Mouse (Mus musculus): Measurements from ENCODE around the gene Btn1a1. TPM values are rescaled to one million over a fixed set of nuclear protein-coding genes. Genes with fewer than 3 reads are reported as not detected.

Gene Btn1a1
- polyA plus RNA-seq, 1 experiment from 2014 or later, result 0.10 TPM

DNA sequence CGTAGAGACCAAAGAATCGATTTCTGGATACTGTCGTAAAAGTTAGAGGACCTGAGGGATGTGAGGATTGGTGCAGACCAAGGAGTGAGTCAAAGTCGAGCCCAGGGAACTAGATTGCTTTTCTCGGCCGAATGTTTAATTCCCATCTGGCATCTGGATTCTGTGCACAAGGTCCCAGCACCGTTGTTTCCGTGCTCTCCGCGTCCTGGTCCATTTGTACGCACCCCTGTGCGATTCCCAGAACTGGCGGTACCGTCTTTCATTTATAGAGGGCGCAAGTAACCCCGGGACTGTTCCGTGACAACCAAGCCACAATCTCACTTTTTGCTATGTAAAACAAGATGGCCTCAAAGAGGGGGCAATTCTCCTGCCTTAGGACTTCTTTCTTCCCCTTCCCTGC is 35.0 kb downstream of the Btn1a1 start:
- Histone ChIP-seq H3K9me3 (no peaks in the 10 kb centered on the region), H3K27ac (peak overlapping the region; percentile 95), H3K9ac (replicated peaks) (peak overlapping the region; percentile 59), H3K4me3 (replicated peaks) (peak overlapping the region; percentile 51), H3K4me2 (peak overlapping the region; percentile 58), H3K4me1 (replicated peaks) (peaks cover 19% of the 10 kb centered on the region), H3K27me3 (no peaks in the 10 kb centered on the region), H3K36me3 (no peaks in the 10 kb centered on the region)
- ATAC-seq (ENCODE audit: insufficient number of reproducible peaks, insufficient read depth, low FRiP score, low TSS enrichment, low read depth), result peak; percentile 32; the same call in 1 of the 2 replicates
- WGBS, result 0% methylated on average over 17 of the region's 17 CpGs

DNA sequence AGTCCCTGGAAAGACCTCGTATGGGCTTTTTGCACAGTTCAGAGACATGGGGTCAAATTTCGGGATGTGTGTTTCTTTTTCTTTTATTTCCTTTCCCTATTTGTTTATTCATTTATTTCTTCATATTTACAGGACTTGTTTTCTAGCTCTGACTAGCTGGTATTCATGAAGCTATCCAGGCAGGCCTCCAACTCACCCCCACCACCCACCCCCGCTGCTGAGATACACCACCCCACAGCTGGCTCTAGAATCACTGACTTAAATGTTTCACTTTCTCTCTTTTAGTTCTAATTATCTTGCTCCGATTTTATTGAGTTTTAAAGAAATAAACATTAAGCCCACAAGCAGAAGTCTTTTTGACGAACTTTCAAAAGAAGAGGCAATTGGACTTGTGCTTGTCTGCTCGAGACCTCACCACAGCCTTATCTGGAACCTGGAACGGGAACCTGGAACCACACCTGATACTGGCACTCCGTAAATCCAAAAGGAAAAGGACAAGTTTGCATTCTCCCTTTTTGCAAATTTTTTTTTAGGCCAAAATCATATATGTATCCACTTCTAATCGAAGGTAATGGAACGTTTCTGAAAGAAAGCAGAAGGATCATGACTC is 35.8 kb downstream of the Btn1a1 start:
- Histone ChIP-seq H3K9ac (replicated peaks) (peak overlapping the region; percentile 59), H3K27me3 (no peaks in the 10 kb centered on the region), H3K36me3 (no peaks in the 10 kb centered on the region), H3K4me1 (replicated peaks) (peaks cover 22% of the 10 kb centered on the region), H3K4me3 (replicated peaks) (peak overlapping the region; percentile 51), H3K9me3 (no peaks in the 10 kb centered on the region), H3K27ac (peak overlapping the region; percentile 95; the same call in 1 of the 2 replicates), H3K4me2 (peak overlapping the region; percentile 58)
- no peak for ATAC-seq (ENCODE audit: insufficient number of reproducible peaks, insufficient read depth, low FRiP score, low TSS enrichment, low read depth)
- 41% methylated on average over 10 of the region's 10 CpGs for whole genome bisulfite sequencing

DNA sequence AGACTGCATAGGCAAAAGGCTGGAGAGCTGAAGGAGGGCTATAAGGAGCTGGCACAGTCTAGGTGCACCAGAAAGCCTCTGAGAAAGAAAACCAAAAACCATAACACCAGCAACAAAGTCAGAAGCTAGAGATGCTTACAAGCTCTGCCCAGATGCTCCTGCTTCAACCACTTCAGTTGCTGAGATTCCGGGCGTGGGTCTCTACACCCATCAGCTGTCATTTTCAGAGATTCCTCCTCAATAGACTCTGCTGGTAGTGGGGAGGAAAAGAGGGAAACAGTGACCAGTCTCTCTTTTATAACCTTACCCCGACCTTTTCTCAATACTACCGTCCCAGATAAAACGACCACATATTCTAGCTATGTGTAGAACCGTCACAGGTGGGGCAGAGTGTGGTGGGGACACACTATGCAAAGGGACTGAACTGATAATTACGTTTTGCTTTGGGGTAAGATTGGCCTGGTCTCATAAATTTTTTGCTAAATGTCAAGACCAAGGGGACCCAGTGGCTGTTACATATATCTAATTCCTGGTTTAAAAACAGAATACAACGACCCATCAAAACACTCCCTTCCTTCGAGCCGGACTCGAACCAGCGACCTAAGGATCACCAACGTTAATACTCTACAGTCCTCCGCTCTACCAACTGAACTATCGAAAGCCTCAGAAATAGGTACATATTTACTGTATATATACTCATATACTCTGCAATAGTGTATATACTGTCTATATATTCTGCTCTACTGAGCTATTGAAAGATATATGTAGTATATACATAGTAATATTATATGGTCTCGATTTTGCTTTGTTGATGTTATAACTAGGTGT is 37.3 kb downstream of the Btn1a1 start:
- WGBS, result 60% methylated on average over 16 of the region's 16 CpGs
- no peak for ATAC-seq (ENCODE audit: insufficient number of reproducible peaks, insufficient read depth, low FRiP score, low TSS enrichment, low read depth)
- no peaks in the 10 kb centered on the region for H3K36me3 ChIP-seq

DNA sequence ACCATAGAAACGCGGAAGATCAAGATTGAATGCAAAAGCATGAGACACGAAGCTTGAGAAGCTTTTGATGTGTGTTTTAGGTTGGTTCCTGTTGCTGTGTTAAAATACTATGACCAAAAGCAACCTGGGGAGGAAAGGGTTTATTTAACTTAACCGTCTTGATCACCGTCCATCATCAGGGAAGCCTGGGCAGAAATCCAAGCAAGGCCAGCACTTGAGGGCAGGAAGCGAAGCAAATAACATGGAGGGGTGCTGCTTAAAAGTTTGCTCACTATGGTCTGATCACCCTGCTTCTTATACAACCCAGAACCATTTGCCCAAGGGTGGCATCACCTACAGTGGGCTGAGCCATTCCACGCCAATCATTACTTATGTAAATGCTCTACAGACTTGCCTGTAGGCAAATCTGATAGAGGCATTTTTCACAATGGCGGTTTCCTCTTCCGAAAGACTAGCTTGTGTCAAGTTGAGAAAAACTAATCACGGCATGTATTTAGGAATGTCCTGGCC is 38.2 kb downstream of the Btn1a1 start:
- Histone ChIP-seq H3K4me3 (replicated peaks) (no peak overlapping the region), H3K27ac (no peak overlapping the region), H3K36me3 (peaks cover under 1% of the 10 kb centered on the region; the same call in 1 of the 2 replicates), H3K27me3 (no peaks in the 10 kb centered on the region), H3K4me1 (replicated peaks) (peaks cover 25% of the 10 kb centered on the region), H3K9me3 (no peaks in the 10 kb centered on the region), H3K4me2 (no peak overlapping the region), H3K9ac (replicated peaks) (no peak overlapping the region)
- no peak for ATAC-seq (ENCODE audit: insufficient number of reproducible peaks, insufficient read depth, low FRiP score, low TSS enrichment, low read depth)
- WGBS, result 73% methylated on average over 10 of the region's 10 CpGs

More for the DNA sequence above, 37.3 kb downstream of the Btn1a1 start:
- Histone ChIP-seq H3K4me1 (replicated peaks) (peaks cover 19% of the 10 kb centered on the region), H3K4me3 (replicated peaks) (no peak overlapping the region), H3K27me3 (no peaks in the 10 kb centered on the region), H3K4me2 (no peak overlapping the region), H3K27ac (0 out of 2 replicates have a peak overlapping the region, but pooled peaks have one; percentile 29), H3K9ac (replicated peaks) (no peak overlapping the region), H3K9me3 (no peaks in the 10 kb centered on the region)

DNA sequence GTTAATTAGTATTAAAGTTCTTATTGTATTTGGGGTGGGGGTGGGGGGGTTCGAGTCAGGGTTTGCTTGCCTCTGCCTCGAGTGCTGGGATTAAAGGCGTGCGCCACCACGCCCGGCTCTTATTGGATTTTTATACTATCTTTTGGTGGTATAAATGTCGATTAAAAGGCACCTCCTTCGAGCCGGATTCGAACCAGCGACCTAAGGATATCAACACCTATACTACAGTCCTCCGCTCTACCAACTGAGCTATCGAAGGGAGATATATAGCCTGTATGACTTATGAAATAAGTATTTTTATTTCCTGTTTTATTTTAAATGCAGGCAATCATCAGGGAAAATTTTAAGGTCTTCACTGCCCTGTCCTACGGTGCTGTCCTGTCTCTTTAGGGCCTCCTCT is 38.8 kb downstream of the Btn1a1 start:
- WGBS, result 14% methylated on average over 14 of the region's 14 CpGs
- Histone ChIP-seq H3K27me3 (no peaks in the 10 kb centered on the region), H3K4me2 (no peak overlapping the region), H3K36me3 (peaks cover 6% of the 10 kb centered on the region), H3K9me3 (no peaks in the 10 kb centered on the region), H3K4me3 (replicated peaks) (no peak overlapping the region), H3K27ac (no peak overlapping the region), H3K9ac (replicated peaks) (no peak overlapping the region), H3K4me1 (replicated peaks) (peaks cover 27% of the 10 kb centered on the region)
- no peak for ATAC-seq (ENCODE audit: insufficient number of reproducible peaks, insufficient read depth, low FRiP score, low TSS enrichment, low read depth)

DNA sequence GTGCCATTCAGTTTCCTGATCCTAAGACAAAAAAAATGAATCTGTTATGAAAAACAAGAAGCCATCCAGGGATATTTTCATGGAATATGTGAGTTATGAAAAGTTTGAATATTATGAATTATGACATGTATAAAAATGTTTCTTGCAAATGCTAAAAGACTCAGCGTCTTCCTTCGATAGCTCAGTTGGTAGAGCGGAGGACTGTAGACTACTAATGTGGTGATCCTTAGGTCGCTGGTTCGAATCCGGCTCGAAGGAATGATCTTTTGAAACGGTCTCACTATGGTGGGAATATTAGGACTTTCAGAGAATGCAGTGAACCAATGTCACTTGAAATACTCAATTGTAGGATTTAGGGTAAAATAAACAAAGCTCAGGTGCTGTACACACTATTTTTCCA is 39.4 kb downstream of the Btn1a1 start:
- Histone ChIP-seq H3K4me1 (replicated peaks) (peaks cover 27% of the 10 kb centered on the region), H3K9me3 (no peaks in the 10 kb centered on the region), H3K27me3 (no peaks in the 10 kb centered on the region), H3K27ac (no peak overlapping the region), H3K4me3 (replicated peaks) (no peak overlapping the region), H3K9ac (replicated peaks) (no peak overlapping the region), H3K4me2 (no peak overlapping the region), H3K36me3 (peaks cover 12% of the 10 kb centered on the region)
- WGBS, result 7% methylated on average over 8 of the region's 8 CpGs
- no peak for ATAC-seq (ENCODE audit: insufficient number of reproducible peaks, insufficient read depth, low FRiP score, low TSS enrichment, low read depth)

DNA sequence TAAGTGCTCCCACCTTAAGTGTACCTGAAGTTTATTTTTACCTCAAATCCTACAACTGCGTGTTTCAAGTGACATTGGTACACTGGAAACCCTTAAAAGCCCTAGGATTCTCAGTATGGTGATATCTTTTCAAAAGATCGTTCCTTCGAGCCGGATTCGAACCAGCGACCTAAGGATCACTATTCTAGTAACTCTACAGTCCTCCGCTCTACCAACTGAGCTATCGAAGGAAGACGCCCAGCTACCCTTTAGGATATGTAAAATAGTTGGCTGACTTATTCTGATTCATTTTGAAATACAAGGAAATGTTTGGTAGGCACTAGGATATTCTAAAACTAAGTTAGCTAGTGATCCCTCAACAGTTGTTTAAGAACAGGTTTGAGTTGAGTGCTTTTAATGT is 40.2 kb downstream of the Btn1a1 start:
- no peak for ATAC-seq (ENCODE audit: insufficient number of reproducible peaks, insufficient read depth, low FRiP score, low TSS enrichment, low read depth)
- H3K27ac ChIP-seq, result no peak overlapping the region
- H3K36me3 ChIP-seq, result peaks cover 20% of the 10 kb centered on the region
- H3K27me3 ChIP-seq, result no peaks in the 10 kb centered on the region
- H3K4me1 ChIP-seq (replicated peaks), result peaks cover 27% of the 10 kb centered on the region
- H3K9me3 ChIP-seq, result no peaks in the 10 kb centered on the region
- peak overlapping the region; percentile 85 for H3K4me2 ChIP-seq
- WGBS, result 2% methylated on average over 9 of the region's 9 CpGs
- H3K9ac ChIP-seq (replicated peaks), result no peak overlapping the region
- H3K4me3 ChIP-seq (replicated peaks), result no peak overlapping the region

DNA sequence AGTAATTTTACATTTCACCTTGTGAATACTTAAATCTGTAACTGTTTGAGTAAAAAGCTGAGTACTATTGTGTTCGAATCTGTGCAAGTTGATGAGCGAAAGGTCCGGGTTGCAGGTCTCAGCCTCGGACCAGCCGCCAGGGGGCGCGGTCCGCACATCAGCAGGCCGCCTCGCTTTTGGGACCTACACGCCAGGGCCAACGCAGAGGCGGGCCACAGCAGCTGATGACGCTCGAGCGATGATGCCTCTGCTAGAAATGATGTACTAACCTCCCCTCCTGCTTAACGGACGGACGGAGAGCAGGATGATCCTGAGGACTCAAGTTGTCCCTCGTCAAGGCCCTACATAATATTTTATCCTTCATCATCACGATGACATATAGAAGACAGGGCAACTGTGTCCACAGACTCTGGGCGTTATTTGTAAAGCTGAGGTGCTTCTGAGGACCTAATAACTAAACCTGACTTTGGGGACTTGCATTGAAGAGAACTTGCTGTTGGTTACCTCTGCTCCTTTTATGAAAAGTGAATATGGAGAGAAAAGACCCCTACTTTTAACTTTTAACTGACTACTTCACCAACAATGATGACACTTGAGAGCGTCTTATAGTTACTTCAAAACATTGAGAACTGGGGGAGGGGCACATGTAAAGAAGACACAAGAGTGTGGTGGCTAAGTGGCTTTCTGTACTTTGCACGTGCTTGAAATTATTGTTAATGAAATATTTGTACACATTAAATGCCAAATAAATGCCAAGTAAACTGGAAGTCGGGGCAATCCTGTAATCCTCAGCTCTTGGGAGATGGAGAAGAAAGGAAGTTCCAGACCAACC is 41.0 kb downstream of the Btn1a1 start:
- peak overlapping the region; percentile 36 for H3K4me3 ChIP-seq (replicated peaks)
- 2% methylated on average over 25 of the region's 25 CpGs for WGBS
- H3K4me2 ChIP-seq, result peak overlapping the region; percentile 85
- peaks cover 28% of the 10 kb centered on the region for H3K36me3 ChIP-seq
- ATAC-seq (ENCODE audit: insufficient number of reproducible peaks, insufficient read depth, low FRiP score, low TSS enrichment, low read depth), result peak; percentile 72
- no peaks in the 10 kb centered on the region for H3K9me3 ChIP-seq
- H3K27me3 ChIP-seq, result no peaks in the 10 kb centered on the region
- H3K27ac ChIP-seq, result peak overlapping the region; percentile 53; the same call in 1 of the 2 replicates
- H3K4me1 ChIP-seq (replicated peaks), result peaks cover 26% of the 10 kb centered on the region
- H3K9ac ChIP-seq (replicated peaks), result peak overlapping the region; percentile 37; the same call in 1 of the 2 replicates

DNA sequence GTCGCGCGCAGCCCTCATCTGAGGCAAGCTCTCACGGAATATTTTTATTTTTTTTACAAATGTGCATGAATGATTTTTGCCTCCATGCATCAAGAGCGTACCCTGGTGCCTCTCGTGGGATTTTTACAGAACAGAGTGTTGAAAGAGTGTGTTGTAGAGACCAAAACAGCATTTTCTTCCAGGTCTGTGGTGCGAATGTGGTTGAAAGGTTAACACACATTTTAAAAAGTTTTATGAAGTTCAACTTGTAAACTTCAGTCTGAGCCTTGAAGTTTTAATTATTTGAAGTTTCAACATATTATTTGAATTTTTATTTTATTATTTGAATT is 41.7 kb downstream of the Btn1a1 start:
- H3K27me3 ChIP-seq, result no peaks in the 10 kb centered on the region
- H3K4me3 ChIP-seq (replicated peaks), result peak overlapping the region; percentile 89
- WGBS, result 0% methylated on average over 7 of the region's 7 CpGs
- peaks cover 19% of the 10 kb centered on the region for H3K4me1 ChIP-seq (replicated peaks)
- H3K9me3 ChIP-seq, result no peaks in the 10 kb centered on the region
- H3K36me3 ChIP-seq, result peaks cover 34% of the 10 kb centered on the region
- no peak; the same call in 1 of the 2 replicates for ATAC-seq (ENCODE audit: insufficient number of reproducible peaks, insufficient read depth, low FRiP score, low TSS enrichment, low read depth)
- H3K9ac ChIP-seq (replicated peaks), result peak overlapping the region; percentile 78
- peak overlapping the region; percentile 72 for H3K27ac ChIP-seq
- peak overlapping the region; percentile 85 for H3K4me2 ChIP-seq

DNA sequence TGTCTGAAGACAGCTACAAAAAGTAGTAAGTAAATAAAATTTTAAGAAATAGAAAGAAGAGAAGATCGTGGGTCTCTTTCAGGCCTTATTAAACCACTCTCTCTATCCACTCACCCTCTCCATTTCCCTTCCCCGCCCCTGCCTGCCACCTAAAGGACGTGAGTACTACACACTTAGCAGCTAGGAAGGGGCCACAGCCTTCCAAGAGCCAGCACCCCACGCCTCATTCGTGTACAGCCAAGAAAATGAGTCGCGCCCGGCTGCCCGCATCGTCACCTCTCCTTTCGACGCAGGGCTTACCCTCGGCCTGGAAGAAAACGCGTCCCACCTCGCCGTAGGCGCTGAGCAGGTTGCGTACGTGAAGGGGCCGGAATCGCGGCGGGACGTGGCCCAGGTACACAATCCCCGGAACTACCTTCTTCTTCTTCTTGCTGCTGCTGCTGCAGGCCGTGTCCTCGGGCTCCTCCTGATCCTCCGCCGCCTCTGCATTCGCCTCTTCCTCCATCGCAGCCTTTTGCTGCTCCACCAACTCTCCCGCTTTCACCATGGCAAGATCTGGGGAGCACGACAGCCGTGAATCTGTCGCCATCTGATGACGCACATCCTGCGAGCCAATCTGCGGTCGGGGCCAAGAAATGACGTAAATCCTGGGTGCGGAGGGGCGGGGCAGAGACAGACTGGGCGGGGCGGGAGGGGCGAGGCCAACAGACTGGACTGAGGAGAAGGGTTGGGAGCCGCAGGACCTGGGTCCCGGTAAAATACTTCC is 42.2 kb downstream of the Btn1a1 start, which contains the start of gene Abt1:
TSS of gene Abt1 (minus strand) at position 581 of the 766 bp plus-strand sequence.
- Histone ChIP-seq H3K27ac (peak within 1 kb of the TSS; percentile 72), H3K4me3 (replicated peaks) (peak within 1 kb of the TSS; percentile 89), H3K4me2 (peak within 1 kb of the TSS; percentile 85), H3K4me1 (replicated peaks) (peaks cover 17% of the 10 kb centered on the region), H3K36me3 (peaks cover 39% of the 10 kb centered on the region), H3K9ac (replicated peaks) (peak within 1 kb of the TSS; percentile 78), H3K27me3 (no peaks in the 10 kb centered on the region), H3K9me3 (no peaks in the 10 kb centered on the region)
- under 1% methylated on average over 48 of the region's 48 CpGs for WGBS
- peak; percentile 77 for ATAC-seq (ENCODE audit: insufficient number of reproducible peaks, insufficient read depth, low FRiP score, low TSS enrichment, low read depth)
